Mouse (Mus musculus): ENCODE measurements around the gene 4930451I11Rik. TPM values are rescaled to one million over a fixed set of nuclear protein-coding genes. Genes with fewer than 3 reads are reported as not detected.

Gene 4930451I11Rik
- polyA plus RNA-seq, 1 experiment from 2014 or later, result 0.43 TPM

DNA sequence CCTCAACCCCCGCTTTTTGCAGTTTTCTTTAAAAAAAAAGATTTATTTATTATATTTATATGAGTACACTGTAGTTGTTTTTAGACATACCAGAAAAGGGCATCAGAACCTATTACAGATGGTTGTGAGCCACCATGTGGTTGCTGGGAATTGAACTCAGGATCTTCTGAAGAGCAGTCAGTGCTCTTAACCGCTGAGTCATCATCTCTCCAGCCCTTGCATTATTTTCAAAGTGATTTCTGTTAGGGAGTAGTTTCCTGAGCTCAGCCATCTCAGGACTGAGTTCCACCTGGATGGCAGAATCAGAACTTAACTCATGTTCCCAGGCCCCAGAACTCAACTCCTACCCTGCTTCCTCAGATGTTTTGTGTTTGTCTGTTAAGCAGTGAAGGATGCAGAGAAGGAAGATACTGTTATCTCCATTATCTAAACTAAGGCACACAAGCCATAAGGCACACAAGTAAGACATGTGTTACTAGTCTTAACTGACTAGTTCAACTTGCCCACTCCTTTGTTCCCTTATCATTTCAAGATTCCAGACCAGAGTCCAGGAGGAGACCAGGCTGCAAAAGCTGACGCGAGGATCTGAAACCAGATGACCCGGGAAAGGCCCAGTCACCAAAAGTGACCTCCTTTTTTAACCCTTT is 21.6 kb downstream of the 4930451I11Rik start:
- Histone ChIP-seq H3K4me2 (peak overlapping the region; percentile 88), H3K9ac (peak overlapping the region; percentile 85; the same call in 1 of the 2 replicates), H3K36me3 (no peaks in the 10 kb centered on the region), H3K9me3 (no peaks in the 10 kb centered on the region), H3K4me1 (replicated peaks) (peaks cover 22% of the 10 kb centered on the region), H3K27ac (replicated peaks) (no peak overlapping the region), H3K4me3 (peak overlapping the region; percentile 84; the same call in 1 of the 2 replicates), H3K27me3 (no peaks in the 10 kb centered on the region)
- 69% methylated on average over 5 of the region's 5 CpGs for WGBS
- no peak for ATAC-seq (ENCODE audit: low FRiP score, low read depth)

DNA sequence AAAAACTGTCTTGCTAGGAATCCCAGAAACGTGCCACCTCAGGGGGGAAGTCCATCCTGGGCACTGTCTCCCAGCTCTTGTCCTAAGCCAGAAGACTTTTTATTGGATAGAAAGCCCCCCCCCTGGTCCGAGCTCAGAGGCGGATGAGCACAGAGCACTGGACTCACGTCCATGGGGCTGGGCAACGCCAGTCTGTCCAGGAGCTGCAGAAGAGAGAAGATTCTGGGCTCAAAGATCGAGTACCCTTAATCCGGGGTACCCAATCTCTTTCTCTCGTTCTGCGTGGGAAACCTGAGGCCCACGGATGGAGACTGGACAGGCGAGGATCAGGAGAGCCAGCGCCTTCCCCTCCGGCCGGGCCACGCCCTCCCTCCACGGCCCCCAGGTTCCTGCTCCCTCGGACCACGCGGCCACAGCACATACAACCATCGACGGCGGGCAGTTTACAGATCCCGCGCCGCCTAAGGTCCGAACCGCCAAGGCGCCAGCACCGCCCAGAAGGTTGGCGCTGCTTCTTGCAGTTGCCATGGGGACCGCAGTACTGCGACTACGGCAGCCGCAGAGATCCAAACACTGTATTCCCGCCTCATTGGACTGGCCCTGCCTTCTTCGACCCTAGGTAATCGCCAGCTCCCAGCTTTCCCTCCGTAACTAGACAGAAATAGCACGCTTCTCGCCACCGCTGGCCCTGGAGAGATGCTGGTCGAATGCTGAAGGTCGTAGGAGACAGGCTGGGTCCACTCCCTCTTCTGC is 22.6 kb downstream of the 4930451I11Rik start:
- H3K9me3 ChIP-seq, result no peaks in the 10 kb centered on the region
- H3K36me3 ChIP-seq, result no peaks in the 10 kb centered on the region
- ATAC-seq (ENCODE audit: low FRiP score, low read depth), result peak; percentile 93
- H3K27me3 ChIP-seq, result no peaks in the 10 kb centered on the region
- H3K4me2 ChIP-seq, result peak overlapping the region; percentile 88
- peak overlapping the region; percentile 84 for H3K4me3 ChIP-seq
- H3K4me1 ChIP-seq (replicated peaks), result peaks cover 22% of the 10 kb centered on the region
- H3K9ac ChIP-seq, result peak overlapping the region; percentile 85
- H3K27ac ChIP-seq (replicated peaks), result peak overlapping the region; percentile 78
- under 1% methylated on average over 42 of the region's 43 CpGs for WGBS

DNA sequence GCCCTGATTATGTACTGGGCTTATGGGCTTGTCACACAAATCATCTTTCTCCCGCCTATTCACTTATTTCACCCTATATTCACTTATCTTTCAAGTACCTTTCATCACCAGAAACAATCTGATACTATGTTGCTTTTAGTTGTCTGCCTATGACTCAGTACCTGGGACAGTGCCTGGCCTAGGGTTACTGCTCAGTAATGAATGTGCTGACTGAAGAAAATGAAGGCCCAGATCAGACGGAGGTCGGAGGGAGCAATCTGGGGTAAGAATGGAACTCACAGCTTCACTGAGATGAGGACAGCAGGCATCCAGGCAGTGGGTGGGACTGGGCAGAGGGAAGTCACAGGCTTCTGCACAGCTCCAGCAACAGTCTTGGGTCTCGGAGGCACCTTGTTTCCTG is 24.0 kb downstream of the 4930451I11Rik start:
- no peak overlapping the region for H3K4me3 ChIP-seq
- H3K36me3 ChIP-seq, result no peaks in the 10 kb centered on the region
- H3K4me1 ChIP-seq (replicated peaks), result peaks cover 22% of the 10 kb centered on the region
- no peaks in the 10 kb centered on the region for H3K9me3 ChIP-seq
- H3K9ac ChIP-seq, result no peak overlapping the region
- peak overlapping the region; percentile 88; the same call in 1 of the 2 replicates for H3K4me2 ChIP-seq
- WGBS, result 74% methylated on average over 4 of the region's 4 CpGs
- no peak overlapping the region for H3K27ac ChIP-seq (replicated peaks)
- no peak for ATAC-seq (ENCODE audit: low FRiP score, low read depth)
- no peaks in the 10 kb centered on the region for H3K27me3 ChIP-seq

DNA sequence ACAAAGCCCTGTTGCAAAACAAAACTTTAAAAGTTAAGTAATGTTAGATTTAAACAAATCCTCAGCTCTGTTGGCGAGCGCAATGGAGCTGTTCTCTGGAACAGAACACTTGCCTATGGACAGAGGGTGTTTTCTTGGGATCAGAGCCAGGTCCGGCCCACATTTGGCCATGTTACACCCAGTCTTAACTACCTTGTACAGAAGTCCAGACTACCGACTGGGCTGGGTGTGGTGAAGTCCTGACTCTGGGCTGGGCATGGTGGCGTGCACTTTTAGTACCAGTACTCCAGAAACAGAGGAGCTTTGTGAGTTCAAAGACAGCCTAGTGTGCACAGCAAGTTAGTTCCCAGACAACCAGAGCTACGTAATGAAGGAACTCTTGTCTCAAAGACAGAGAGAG is 24.5 kb downstream of the 4930451I11Rik start:
- Histone ChIP-seq H3K9ac (no peak overlapping the region), H3K36me3 (no peaks in the 10 kb centered on the region), H3K4me1 (replicated peaks) (peaks cover 22% of the 10 kb centered on the region), H3K4me3 (no peak overlapping the region), H3K27me3 (no peaks in the 10 kb centered on the region), H3K9me3 (no peaks in the 10 kb centered on the region), H3K4me2 (no peak overlapping the region), H3K27ac (replicated peaks) (no peak overlapping the region)
- 74% methylated on average over 6 of the region's 6 CpGs for WGBS
- ATAC-seq (ENCODE audit: low FRiP score, low read depth), result no peak

DNA sequence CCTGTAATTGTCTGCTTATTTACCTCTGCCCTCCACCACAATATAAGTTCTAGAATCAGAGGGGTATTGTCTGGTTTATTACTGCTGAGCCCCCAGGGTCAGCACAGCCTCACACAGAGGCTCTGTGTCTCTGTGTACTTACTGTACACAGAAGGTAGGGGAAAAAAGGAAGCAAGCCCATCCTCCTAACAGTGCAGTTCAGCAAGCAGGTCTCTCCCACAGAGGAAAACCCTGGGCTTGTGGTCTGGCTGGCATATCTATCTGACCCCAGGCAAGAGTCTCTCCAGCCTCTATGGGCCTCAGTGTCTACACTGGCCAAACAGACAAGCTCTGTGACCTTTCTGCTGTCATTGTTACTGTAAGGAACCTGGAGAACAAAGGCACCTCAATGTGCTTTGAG is 27.7 kb downstream of the 4930451I11Rik start:
- H3K4me2 ChIP-seq, result no peak overlapping the region
- no peak for ATAC-seq (ENCODE audit: low FRiP score, low read depth)
- H3K9me3 ChIP-seq, result no peaks in the 10 kb centered on the region
- H3K4me1 ChIP-seq (replicated peaks), result peaks cover 25% of the 10 kb centered on the region
- no peaks in the 10 kb centered on the region for H3K27me3 ChIP-seq
- no peaks in the 10 kb centered on the region for H3K36me3 ChIP-seq
- no peak overlapping the region for H3K4me3 ChIP-seq
- no peak overlapping the region for H3K27ac ChIP-seq (replicated peaks)
- no peak overlapping the region for H3K9ac ChIP-seq

DNA sequence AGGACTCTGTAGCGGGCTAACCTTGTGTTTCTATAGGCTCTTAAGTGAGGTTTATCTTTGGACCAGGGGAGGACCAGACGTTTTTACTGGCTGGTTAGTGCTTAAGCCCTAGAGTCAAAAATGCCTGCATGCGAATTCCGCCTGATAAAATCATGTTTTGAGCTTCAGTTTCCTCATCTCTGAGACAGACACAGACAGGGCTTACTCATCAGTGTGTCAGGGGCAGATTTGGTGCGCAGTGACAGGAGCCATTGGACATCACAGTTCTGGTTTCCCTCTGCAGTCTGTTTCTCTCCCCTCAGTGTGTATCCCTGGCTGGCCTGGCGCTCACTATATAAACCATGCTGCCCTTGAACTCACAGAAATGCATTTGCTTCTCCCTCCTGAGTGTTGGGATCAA is 28.3 kb downstream of the 4930451I11Rik start:
- H3K4me3 ChIP-seq, result no peak overlapping the region
- WGBS, result 95% methylated on average over 6 of the region's 6 CpGs
- H3K27me3 ChIP-seq, result no peaks in the 10 kb centered on the region
- no peak overlapping the region for H3K4me2 ChIP-seq
- H3K27ac ChIP-seq (replicated peaks), result no peak overlapping the region
- no peaks in the 10 kb centered on the region for H3K36me3 ChIP-seq
- ATAC-seq (ENCODE audit: low FRiP score, low read depth), result no peak
- no peaks in the 10 kb centered on the region for H3K9me3 ChIP-seq
- no peak overlapping the region for H3K9ac ChIP-seq
- H3K4me1 ChIP-seq (replicated peaks), result peaks cover 20% of the 10 kb centered on the region

DNA sequence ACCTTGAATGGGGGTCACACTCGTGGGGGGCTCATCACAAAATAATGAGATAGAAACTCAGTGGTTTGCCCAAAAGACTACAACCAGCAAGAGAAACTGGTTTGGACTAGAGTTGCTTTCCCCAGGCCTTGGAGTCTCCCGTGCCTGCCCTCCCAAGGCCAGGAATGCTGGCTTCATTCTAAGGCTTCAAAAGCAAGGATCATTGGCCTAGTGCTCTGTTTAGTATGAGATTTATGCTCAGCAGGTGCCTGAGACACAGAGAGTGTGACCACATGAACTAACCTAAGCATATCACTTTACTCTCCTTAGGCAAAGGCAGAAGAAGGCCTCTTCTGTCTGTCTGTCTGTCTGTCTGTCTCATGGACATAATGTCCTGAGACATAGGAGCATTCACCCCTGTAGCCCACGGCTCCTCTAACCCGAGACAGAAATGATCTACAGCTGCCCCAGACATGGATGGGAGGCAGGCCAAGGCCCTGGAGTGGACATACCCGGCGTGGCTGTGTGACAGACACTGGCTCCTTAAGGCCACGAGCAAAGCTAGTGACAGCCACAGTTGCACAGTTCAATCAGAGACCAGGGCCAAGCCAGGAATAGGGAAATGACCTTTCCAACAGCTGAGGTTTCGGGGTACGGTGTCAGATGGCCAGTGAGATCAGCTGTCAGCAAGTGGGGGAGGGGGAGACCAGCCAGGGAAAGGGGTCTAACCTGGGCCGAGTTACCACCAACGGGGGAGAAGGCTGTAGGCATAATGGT is 29.1 kb downstream of the 4930451I11Rik start:
- no peak overlapping the region for H3K4me3 ChIP-seq
- H3K36me3 ChIP-seq, result no peaks in the 10 kb centered on the region
- H3K4me2 ChIP-seq, result no peak overlapping the region
- H3K4me1 ChIP-seq (replicated peaks), result peaks cover 20% of the 10 kb centered on the region
- H3K27me3 ChIP-seq, result no peaks in the 10 kb centered on the region
- no peak overlapping the region for H3K9ac ChIP-seq
- WGBS, result 86% methylated on average over 11 of the region's 11 CpGs
- H3K27ac ChIP-seq (replicated peaks), result no peak overlapping the region
- H3K9me3 ChIP-seq, result no peaks in the 10 kb centered on the region
- no peak for ATAC-seq (ENCODE audit: low FRiP score, low read depth)

DNA sequence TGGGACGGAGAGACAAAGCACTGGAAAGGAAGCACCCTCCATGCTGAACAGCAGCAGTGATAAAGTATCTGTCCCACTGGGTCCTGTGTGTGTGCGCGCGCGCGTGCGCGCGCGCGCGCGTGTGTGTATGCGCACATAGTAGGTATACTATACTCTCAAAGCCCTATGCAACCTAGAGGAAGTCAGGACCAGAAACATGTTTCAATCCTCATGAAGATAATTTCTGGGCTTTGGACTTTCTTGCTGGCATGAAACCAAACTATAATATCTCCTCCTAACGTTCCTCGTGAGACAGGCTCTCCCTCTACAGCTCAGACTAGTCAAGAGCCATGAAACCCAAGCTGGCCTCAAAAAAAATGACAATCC is 30.4 kb downstream of the 4930451I11Rik start:
- H3K9ac ChIP-seq, result no peak overlapping the region
- H3K9me3 ChIP-seq, result no peaks in the 10 kb centered on the region
- no peaks in the 10 kb centered on the region for H3K27me3 ChIP-seq
- H3K36me3 ChIP-seq, result peaks cover 5% of the 10 kb centered on the region
- no peak overlapping the region for H3K4me3 ChIP-seq
- 97% methylated on average over 16 of the region's 16 CpGs for WGBS
- peaks cover 33% of the 10 kb centered on the region for H3K4me1 ChIP-seq (replicated peaks)
- H3K27ac ChIP-seq (replicated peaks), result no peak overlapping the region
- H3K4me2 ChIP-seq, result no peak overlapping the region
- ATAC-seq (ENCODE audit: low FRiP score, low read depth), result no peak

DNA sequence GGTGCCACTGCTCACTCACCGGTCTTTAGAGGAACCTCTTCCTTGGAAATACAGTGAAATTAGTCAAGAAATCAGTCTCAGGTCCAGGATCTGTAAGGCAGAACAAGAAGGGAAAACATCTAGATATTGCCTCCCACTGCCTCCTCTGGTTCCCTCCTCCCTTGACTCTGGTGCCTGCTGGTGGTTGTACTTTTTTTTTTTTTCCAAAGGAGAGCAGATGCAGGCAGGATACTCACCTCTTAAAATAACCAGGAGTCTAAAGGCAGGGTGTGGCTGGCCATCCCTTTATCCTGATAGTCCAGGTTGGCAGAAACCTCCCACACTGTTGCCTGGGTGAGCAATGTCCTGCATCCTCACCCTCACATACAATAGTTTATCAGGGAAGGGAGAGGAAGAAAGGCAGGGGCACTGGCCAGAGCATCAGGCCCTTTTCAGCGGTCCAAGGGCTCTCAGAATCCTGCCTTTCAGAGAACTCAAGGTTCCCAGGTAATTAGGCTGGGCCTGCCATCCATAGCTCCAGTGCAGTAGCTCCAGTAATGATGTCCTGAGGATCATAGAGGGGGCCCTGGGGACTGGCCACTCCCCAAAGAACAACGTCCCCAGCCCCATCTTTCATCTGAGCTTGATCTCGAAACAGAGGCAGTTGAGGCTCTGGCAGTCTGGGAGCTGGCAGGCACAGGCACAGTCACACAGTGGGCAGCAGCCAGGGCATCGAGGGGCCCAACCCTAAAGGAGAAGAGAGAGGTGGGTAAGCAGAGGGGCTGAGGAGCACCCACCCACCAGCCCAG is 31.0 kb downstream of the 4930451I11Rik start:
- Histone ChIP-seq H3K9ac (peak overlapping the region; percentile 54), H3K4me1 (replicated peaks) (peaks cover 39% of the 10 kb centered on the region), H3K9me3 (no peaks in the 10 kb centered on the region), H3K4me2 (peak overlapping the region; percentile 82), H3K4me3 (peak overlapping the region; percentile 69), H3K36me3 (peaks cover 10% of the 10 kb centered on the region), H3K27me3 (no peaks in the 10 kb centered on the region), H3K27ac (replicated peaks) (peak overlapping the region; percentile 88)
- no peak for ATAC-seq (ENCODE audit: low FRiP score, low read depth)
- WGBS, result 47% methylated on average over 5 of the region's 5 CpGs

DNA sequence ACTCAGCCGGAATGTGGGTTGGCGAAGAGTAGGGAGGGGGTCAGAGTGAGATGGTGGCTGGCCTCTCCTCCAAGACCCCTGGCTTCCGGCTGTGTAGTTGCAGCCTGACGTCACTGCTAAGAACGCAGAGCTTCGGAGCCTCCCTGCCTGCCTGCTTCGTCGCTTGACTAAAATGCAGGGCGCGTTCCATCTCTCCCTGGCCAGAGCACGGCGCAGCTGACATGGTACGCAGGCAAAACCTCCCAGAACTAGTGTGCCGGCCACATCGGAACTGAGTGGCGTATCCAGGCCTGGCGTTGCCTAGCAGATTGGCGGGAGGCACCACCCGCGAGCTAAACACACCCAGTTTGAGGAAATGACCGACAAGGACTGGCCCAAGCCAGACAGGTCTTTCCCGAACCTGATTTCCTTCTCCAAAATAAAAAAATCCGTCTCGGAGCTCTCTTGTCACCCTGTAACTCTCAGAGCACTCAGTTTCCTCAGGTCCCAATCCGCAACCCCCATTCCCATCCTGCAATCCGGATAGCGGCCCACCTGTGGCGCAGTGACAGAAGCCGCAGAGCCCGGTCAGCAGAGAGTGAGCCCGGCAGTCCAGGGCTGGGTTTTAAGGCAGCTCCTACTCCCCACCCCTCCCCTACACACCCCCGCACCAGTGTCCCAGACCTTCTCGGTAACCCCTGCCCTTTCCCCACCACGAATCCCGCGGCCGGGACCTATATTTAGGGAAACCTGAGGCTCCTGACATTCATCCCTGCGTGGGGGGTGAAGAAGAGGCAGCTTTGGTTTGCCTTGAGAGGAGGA is 31.8 kb downstream of the 4930451I11Rik start:
- no peaks in the 10 kb centered on the region for H3K27me3 ChIP-seq
- H3K4me2 ChIP-seq, result peak overlapping the region; percentile 82
- 2% methylated on average over 37 of the region's 38 CpGs for WGBS
- peak overlapping the region; percentile 88 for H3K27ac ChIP-seq (replicated peaks)
- peak; percentile 93 for ATAC-seq (ENCODE audit: low FRiP score, low read depth)
- peak overlapping the region; percentile 54 for H3K9ac ChIP-seq
- H3K4me1 ChIP-seq (replicated peaks), result peaks cover 40% of the 10 kb centered on the region
- H3K9me3 ChIP-seq, result no peaks in the 10 kb centered on the region
- peak overlapping the region; percentile 69 for H3K4me3 ChIP-seq
- peaks cover 18% of the 10 kb centered on the region for H3K36me3 ChIP-seq

DNA sequence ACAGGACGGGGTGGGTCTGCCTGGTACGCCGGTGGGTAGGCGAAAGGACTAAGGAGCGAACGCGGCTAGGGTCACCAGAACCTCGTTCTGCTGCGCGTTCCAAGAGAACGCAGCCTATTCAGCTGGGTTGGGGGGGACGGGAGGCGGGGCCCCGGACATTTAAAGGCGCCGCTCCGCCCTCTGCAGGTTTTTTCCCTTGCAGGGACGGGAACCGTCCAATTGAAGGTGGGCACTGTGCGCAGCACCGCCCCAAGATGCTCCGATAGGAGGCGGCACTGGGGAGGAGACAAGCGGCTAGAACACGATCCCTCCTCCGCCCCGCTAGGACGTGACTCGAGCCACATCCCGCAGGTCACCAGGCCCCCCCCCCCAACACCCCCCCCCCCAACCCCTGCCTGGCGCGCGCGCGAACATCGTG is 32.4 kb downstream of the 4930451I11Rik start:
- Histone ChIP-seq H3K4me3 (peak overlapping the region; percentile 69), H3K9me3 (no peaks in the 10 kb centered on the region), H3K27me3 (no peaks in the 10 kb centered on the region), H3K9ac (peak overlapping the region; percentile 76), H3K36me3 (peaks cover 24% of the 10 kb centered on the region), H3K4me2 (peak overlapping the region; percentile 82), H3K4me1 (replicated peaks) (peaks cover 40% of the 10 kb centered on the region), H3K27ac (replicated peaks) (peak overlapping the region; percentile 88)
- WGBS, result under 1% methylated on average over 34 of the region's 36 CpGs
- peak; percentile 97 for ATAC-seq (ENCODE audit: low FRiP score, low read depth)
